Mouse (Mus musculus): Measurements from ENCODE around the gene Sirt2. TPM values are rescaled to one million over a fixed set of nuclear protein-coding genes. Genes with fewer than 3 reads are reported as not detected.

The Sirt2 gene
- polyA plus RNA-seq, 1 experiment: 104 TPM

- 37% methylated on average over 6 of the region's 6 CpGs for WGBS
- peak; percentile 94 for DNase-seq
- Histone ChIP-seq H3K36me3 (ENCODE audit: control insufficient read depth, insufficient read depth, low read length) (no peaks in the 10 kb centered on the region), H3K4me3 (ENCODE audit: control insufficient read depth, insufficient read depth, low read length) (peak overlapping the region; percentile 16), H3K27ac (ENCODE audit: control insufficient read depth, insufficient read depth, low read length) (peak overlapping the region; percentile 96), H3K4me1 (replicated peaks; ENCODE audit: control insufficient read depth, insufficient read depth, low read length) (peaks cover 45% of the 10 kb centered on the region), H3K27me3 (ENCODE audit: control insufficient read depth, insufficient read depth, low read length) (no peaks in the 10 kb centered on the region)
- no peak for TF ChIP-seq POLR2A (IDR thresholded peaks at IDR 0.05; ENCODE audit: control insufficient read depth, extremely low read depth, insufficient read depth, low read length, poor library complexity)
- TF ChIP-seq CTCF (IDR thresholded peaks at IDR 0.05; ENCODE audit: borderline replicate concordance, control insufficient read depth, extremely low read depth, insufficient read depth, low read length, poor library complexity): peak; percentile 79; the same call in 1 of the 2 replicates
Observed at GRCm38 (mm10) chr7:28780067-28780658, 13.6 kb downstream of the Sirt2 start.

DNA sequence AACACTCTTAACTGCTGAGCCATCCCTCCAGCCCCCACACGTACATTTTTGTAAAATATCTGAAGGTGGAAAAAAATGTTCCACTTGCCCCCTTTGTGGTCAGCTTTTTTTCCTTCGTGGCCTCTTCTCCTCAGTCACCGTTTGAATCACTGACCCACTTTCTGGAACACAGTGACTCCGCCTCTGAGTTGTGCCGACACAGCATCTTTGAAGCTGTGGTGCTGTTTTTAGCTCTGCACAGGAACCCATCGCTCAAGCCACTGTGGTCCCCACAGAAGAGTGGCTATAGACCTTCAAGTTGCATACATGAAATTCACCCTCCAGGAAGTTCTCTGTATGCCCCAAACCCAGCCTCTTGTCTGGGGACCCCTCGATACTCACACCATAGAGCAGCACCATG lies 14.3 kb downstream of the Sirt2 start:
- peak; percentile 70 for DNase-seq
- H3K4me3 ChIP-seq (ENCODE audit: control insufficient read depth, insufficient read depth, low read length): peak overlapping the region; percentile 16; the same call in 1 of the 2 replicates

DNA sequence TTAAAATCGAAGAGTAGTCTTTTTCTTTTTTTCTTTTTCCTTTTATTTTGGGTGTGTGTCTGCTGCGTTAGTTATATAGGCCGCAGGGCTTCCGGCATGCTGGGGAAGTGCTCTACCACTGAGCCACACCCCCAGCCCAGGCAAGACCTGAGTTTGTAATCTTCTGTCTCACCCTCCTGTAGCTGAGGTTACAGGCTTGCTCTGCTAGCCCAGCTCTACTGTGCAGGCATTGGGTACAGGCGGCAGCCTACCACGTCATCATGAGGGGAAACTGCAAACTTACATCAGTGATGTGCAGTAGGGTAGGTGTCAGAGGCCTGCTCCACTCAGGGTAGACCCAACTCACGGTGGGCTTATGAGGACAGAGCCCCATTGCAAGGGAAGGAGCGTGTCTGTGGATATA lies 14.7 kb downstream of the Sirt2 start:
- peaks cover 52% of the 10 kb centered on the region for H3K4me1 ChIP-seq (replicated peaks; ENCODE audit: control insufficient read depth, insufficient read depth, low read length)
- DNase-seq: peak; percentile 84
- H3K4me3 ChIP-seq (ENCODE audit: control insufficient read depth, insufficient read depth, low read length): no peak overlapping the region; the same call in 1 of the 2 replicates
- H3K27me3 ChIP-seq (ENCODE audit: control insufficient read depth, insufficient read depth, low read length): no peaks in the 10 kb centered on the region
- WGBS: 12% methylated on average over 8 of the region's 8 CpGs
- TF ChIP-seq POLR2A (IDR thresholded peaks at IDR 0.05; ENCODE audit: control insufficient read depth, extremely low read depth, insufficient read depth, low read length, poor library complexity): peak; percentile 79
- TF ChIP-seq CTCF (IDR thresholded peaks at IDR 0.05; ENCODE audit: borderline replicate concordance, control insufficient read depth, extremely low read depth, insufficient read depth, low read length, poor library complexity): no peak; the same call in 1 of the 2 replicates
- peak overlapping the region; percentile 96 for H3K27ac ChIP-seq (ENCODE audit: control insufficient read depth, insufficient read depth, low read length)
- H3K36me3 ChIP-seq (ENCODE audit: control insufficient read depth, insufficient read depth, low read length): no peaks in the 10 kb centered on the region

More for the DNA sequence above, 14.3 kb downstream of the Sirt2 start:
- H3K36me3 ChIP-seq (ENCODE audit: control insufficient read depth, insufficient read depth, low read length): no peaks in the 10 kb centered on the region
- TF ChIP-seq CTCF (IDR thresholded peaks at IDR 0.05; ENCODE audit: borderline replicate concordance, control insufficient read depth, extremely low read depth, insufficient read depth, low read length, poor library complexity) (no peak), POLR2A (IDR thresholded peaks at IDR 0.05; ENCODE audit: control insufficient read depth, extremely low read depth, insufficient read depth, low read length, poor library complexity) (no peak)
- peaks cover 52% of the 10 kb centered on the region for H3K4me1 ChIP-seq (replicated peaks; ENCODE audit: control insufficient read depth, insufficient read depth, low read length)
- H3K27ac ChIP-seq (ENCODE audit: control insufficient read depth, insufficient read depth, low read length): peak overlapping the region; percentile 96
- H3K27me3 ChIP-seq (ENCODE audit: control insufficient read depth, insufficient read depth, low read length): no peaks in the 10 kb centered on the region
- WGBS: 2% methylated on average over 7 of the region's 7 CpGs

- DNase-seq: peak; percentile 56
- peaks cover 67% of the 10 kb centered on the region for H3K4me1 ChIP-seq (replicated peaks; ENCODE audit: control insufficient read depth, insufficient read depth, low read length)
Observed at GRCm38 (mm10) chr7:28785161-28785560, 18.6 kb downstream of the Sirt2 start.

GRCm38 (mm10) chr7:28787884-28788283 lies 21.3 kb downstream of the Sirt2 start:
- H3K27ac ChIP-seq (ENCODE audit: control insufficient read depth, insufficient read depth, low read length): no peak overlapping the region; the same call in 1 of the 2 replicates
- H3K36me3 ChIP-seq (ENCODE audit: control insufficient read depth, insufficient read depth, low read length): no peaks in the 10 kb centered on the region
- peaks cover 66% of the 10 kb centered on the region for H3K4me1 ChIP-seq (replicated peaks; ENCODE audit: control insufficient read depth, insufficient read depth, low read length)
- H3K27me3 ChIP-seq (ENCODE audit: control insufficient read depth, insufficient read depth, low read length): no peaks in the 10 kb centered on the region
- WGBS: 91% methylated on average over 9 of the region's 9 CpGs
- no peak overlapping the region for H3K4me3 ChIP-seq (ENCODE audit: control insufficient read depth, insufficient read depth, low read length)
- TF ChIP-seq CTCF (IDR thresholded peaks at IDR 0.05; ENCODE audit: borderline replicate concordance, control insufficient read depth, extremely low read depth, insufficient read depth, low read length, poor library complexity): no peak
- no peak for TF ChIP-seq POLR2A (IDR thresholded peaks at IDR 0.05; ENCODE audit: control insufficient read depth, extremely low read depth, insufficient read depth, low read length, poor library complexity)
- DNase-seq: no peak

More at GRCm38 (mm10) chr7:28785161-28785560, 18.6 kb downstream of the Sirt2 start:
- Histone ChIP-seq H3K4me3 (ENCODE audit: control insufficient read depth, insufficient read depth, low read length) (no peak overlapping the region), H3K36me3 (ENCODE audit: control insufficient read depth, insufficient read depth, low read length) (no peaks in the 10 kb centered on the region), H3K27ac (ENCODE audit: control insufficient read depth, insufficient read depth, low read length) (peak overlapping the region; percentile 56; the same call in 1 of the 2 replicates), H3K27me3 (ENCODE audit: control insufficient read depth, insufficient read depth, low read length) (no peaks in the 10 kb centered on the region)
- no peak for TF ChIP-seq POLR2A (IDR thresholded peaks at IDR 0.05; ENCODE audit: control insufficient read depth, extremely low read depth, insufficient read depth, low read length, poor library complexity)
- WGBS: 28% methylated on average over 5 of the region's 5 CpGs

- Histone ChIP-seq H3K36me3 (ENCODE audit: control insufficient read depth, insufficient read depth, low read length) (no peaks in the 10 kb centered on the region), H3K4me1 (replicated peaks; ENCODE audit: control insufficient read depth, insufficient read depth, low read length) (peaks cover 63% of the 10 kb centered on the region), H3K27me3 (ENCODE audit: control insufficient read depth, insufficient read depth, low read length) (no peaks in the 10 kb centered on the region), H3K27ac (ENCODE audit: control insufficient read depth, insufficient read depth, low read length) (peak within 1 kb of the TSS; percentile 65), H3K4me3 (ENCODE audit: control insufficient read depth, insufficient read depth, low read length) (peak within 1 kb of the TSS; percentile 54)
- DNase-seq: peak; percentile 79
- TF ChIP-seq POLR2A (IDR thresholded peaks at IDR 0.05; ENCODE audit: control insufficient read depth, extremely low read depth, insufficient read depth, low read length, poor library complexity): peak; percentile 69; the same call in 1 of the 2 replicates
- no peak for TF ChIP-seq CTCF (IDR thresholded peaks at IDR 0.05; ENCODE audit: borderline replicate concordance, control insufficient read depth, extremely low read depth, insufficient read depth, low read length, poor library complexity)
- WGBS: 9% methylated on average over 5 of the region's 5 CpGs
Observed at GRCm38 (mm10) chr7:28788307-28789195, 22.0 kb downstream of the Sirt2 start, which contains the start of gene Rinl. TSS of gene Rinl (plus strand) at chr7:28788969.
